Mouse (Mus musculus) ES-E14 (cell line): ENCODE measurements around the gene Slc39a9. TPM values are rescaled to one million over a fixed set of nuclear protein-coding genes. Genes with fewer than 3 reads are reported as not detected.
A peak's percentile ranks its signal among the peaks of the same experiment; 100 is the strongest.

Experiments used
- DNase-seq: peaks from one replicate; pipeline ENCODE4 v3.0.0-alpha.2; 2013; ENCODE audit warnings: low read depth, low spot score
- H3K27ac ChIP-seq: 2 replicates; pipeline ENCODE4 v1.5.1; 2012; ENCODE audit warnings: low read depth, mild to moderate bottlenecking, low read length, moderate library complexity, mixed read lengths; ENCODE audit not compliant: poor library complexity, insufficient read depth, severe bottlenecking
- H3K36me3 ChIP-seq: 2 replicates; pipeline ENCODE4 v1.6.1; 2012; ENCODE audit warnings: mild to moderate bottlenecking, low read length, moderate library complexity, mixed read lengths; ENCODE audit not compliant: control insufficient read depth, poor library complexity, insufficient read depth, severe bottlenecking
- H3K4me1 ChIP-seq, 2 experiments: fragments of 150-350 bp in 1 of 2; sonication (generic) in 1 of 2; 2 replicates each; pipeline ENCODE4 v1.6.1; 2012; ENCODE audit warnings: low read length in 2 of 2, mild to moderate bottlenecking in 1 of 2, mixed read lengths in 1 of 2; ENCODE audit not compliant: control insufficient read depth in 2 of 2, insufficient read depth in 2 of 2, poor library complexity in 1 of 2
- H3K4me3 ChIP-seq, 2 experiments: fragments of 150-350 bp in 1 of 2; sonication (generic) in 1 of 2; 2 replicates each; pipeline ENCODE4 v1.5.1; 2012; ENCODE audit warnings: low read length in 2 of 2, low read depth in 1 of 2, mild to moderate bottlenecking in 1 of 2, mixed read lengths in 1 of 2; ENCODE audit not compliant: insufficient read depth in 1 of 2, poor library complexity in 1 of 2, severe bottlenecking in 1 of 2
- H3K9ac ChIP-seq: 2 replicates; pipeline ENCODE4 v1.6.1; 2012; ENCODE audit warnings: low read depth, mild to moderate bottlenecking, low read length, mixed read lengths; ENCODE audit not compliant: poor library complexity, insufficient read depth, severe bottlenecking
- H3K9me3 ChIP-seq: fragments of 150-350 bp; sonication (generic); 2 replicates; pipeline ENCODE4 v1.6.1; 2012; ENCODE audit warnings: low read depth, mild to moderate bottlenecking, low read length; ENCODE audit not compliant: control insufficient read depth, insufficient read depth
- CHD2 ChIP-seq: IDR thresholded peaks from 2 replicates; pipeline ENCODE4 v1.6.1; 2014; ENCODE audit warnings: mild to moderate bottlenecking, low read depth, low read length, inconsistent platforms
- HCFC1 ChIP-seq: IDR thresholded peaks from 2 replicates; pipeline ENCODE4 v1.6.1; 2012; ENCODE audit warnings: low read length, inconsistent platforms, borderline replicate concordance; ENCODE audit not compliant: insufficient read depth
- MAFK ChIP-seq: IDR thresholded peaks from 2 replicates; pipeline ENCODE4 v1.6.1; 2014; ENCODE audit warnings: mild to moderate bottlenecking, low read depth, low read length, inconsistent platforms; ENCODE audit not compliant: insufficient read depth
- ZC3H11A ChIP-seq: IDR thresholded peaks from 2 replicates; pipeline ENCODE4 v1.6.1; 2012; ENCODE audit warnings: low read depth, mild to moderate bottlenecking, inconsistent platforms, low read length, borderline replicate concordance
- ZNF384 ChIP-seq: IDR thresholded peaks from 2 replicates; pipeline ENCODE4 v1.6.1; 2012; ENCODE audit warnings: low read depth, low read length, inconsistent platforms
- in situ Hi-C, 2 experiments: fragments of 600-800 bp; cut with MboI; formaldehyde crosslinking; loops; one replicate each; pipeline ENCODE4 v1.15.1; 2025; ENCODE audit warnings: low sequenced_read_pairs in 2 of 2, inconsistent platforms in 1 of 2; ENCODE audit not compliant: unreplicated experiment in 2 of 2
- total RNA-seq: library from RNA; depleted of rRNA; stranded (reverse); fragments of 300-350 nt; gene quantifications from 2 replicates; pipeline ENCODE4 v1.2.3, GENCODE M21; 2012; rRNA removed

The Slc39a9 gene
- 21.7 and 25.7 TPM in 2 replicates for total RNA-seq

- TF ChIP-seq HCFC1 (peak; percentile 94), MAFK (no peak), CHD2 (peak; percentile 99), ZNF384 (peak; percentile 87), ZC3H11A (no peak)
- Histone ChIP-seq H3K27ac (peak within 1 kb of the TSS; percentile 87), H3K4me3 (peak within 1 kb of the TSS; percentile 66 to 91), H3K9ac (peak within 1 kb of the TSS; percentile 98), H3K4me1 (peaks cover 6 to 7% of the 10 kb centered on the region in 2 experiments; a peak in 3 of 4 replicates), H3K36me3 (peaks cover 17% of the 10 kb centered on the region), H3K9me3 (no peaks in the 10 kb centered on the region)
- DNase-seq, result peak; percentile 88
- in situ Hi-C loops, result no loop called here
Measured at GRCm38 (mm10) chr12:80643693-80644505, at the start of gene Slc39a9, which contains the start of gene Erh. TSS of gene Slc39a9 (plus strand) at chr12:80643883. TSS of gene Erh (minus strand) at chr12:80644341.

- Histone ChIP-seq H3K4me3 (no peak overlapping the region), H3K36me3 (no peaks in the 10 kb centered on the region), H3K27ac (no peak overlapping the region), H3K4me1 (peaks cover 0 to 6% of the 10 kb centered on the region in 2 experiments; a peak in 1 of 4 replicates), H3K9ac (no peak overlapping the region), H3K9me3 (no peaks in the 10 kb centered on the region)
- in situ Hi-C loops, result no loop called here
- TF ChIP-seq MAFK (no peak), ZC3H11A (no peak), CHD2 (no peak), HCFC1 (no peak), ZNF384 (no peak)
- DNase-seq, result no peak
Measured at GRCm38 (mm10) chr12:80594141-80594540, 49.5 kb upstream of the Slc39a9 start.

GRCm38 (mm10) chr12:80594781-80595180 is 48.9 kb upstream of the Slc39a9 start:
- no peaks in the 10 kb centered on the region for H3K9me3 ChIP-seq
- TF ChIP-seq CHD2 (no peak), ZNF384 (no peak), ZC3H11A (no peak), HCFC1 (no peak), MAFK (no peak)
- H3K9ac ChIP-seq, result no peak overlapping the region
- peaks cover 0 to 6% of the 10 kb centered on the region in 2 experiments; a peak in 1 of 4 replicates for H3K4me1 ChIP-seq
- no peak overlapping the region for H3K27ac ChIP-seq
- DNase-seq, result no peak
- no peaks in the 10 kb centered on the region for H3K36me3 ChIP-seq
- H3K4me3 ChIP-seq, result no peak overlapping the region
- in situ Hi-C loops, result no loop called here

DNA sequence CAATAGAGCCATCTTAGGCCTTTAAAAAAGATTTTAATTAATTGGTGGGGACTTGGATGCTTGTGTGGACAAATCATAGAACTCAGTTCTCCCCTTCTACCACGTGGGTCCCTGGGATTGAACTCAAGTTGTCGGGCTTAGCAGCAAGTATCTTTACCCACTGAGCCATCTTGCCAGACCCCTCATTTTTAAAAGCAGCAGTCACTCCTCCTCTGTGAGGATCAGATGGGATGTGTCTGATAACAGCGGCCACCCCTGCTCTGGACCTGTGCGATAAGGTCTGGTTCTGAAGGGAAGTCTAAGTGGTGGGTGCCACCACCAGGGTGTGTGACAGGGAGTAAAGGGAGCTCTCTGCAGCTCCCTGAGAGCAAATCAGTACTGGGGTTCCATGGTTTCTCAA is 48.1 kb upstream of the Slc39a9 start:
- no peak overlapping the region for H3K4me3 ChIP-seq
- no peaks in the 10 kb centered on the region for H3K9me3 ChIP-seq
- H3K36me3 ChIP-seq, result no peaks in the 10 kb centered on the region
- peaks cover 0 to 6% of the 10 kb centered on the region in 2 experiments; a peak in 1 of 4 replicates for H3K4me1 ChIP-seq
- in situ Hi-C loops, result no loop called here
- DNase-seq, result no peak
- no peak overlapping the region for H3K9ac ChIP-seq
- TF ChIP-seq HCFC1, result no peak
- no peak for TF ChIP-seq ZC3H11A
- no peak for TF ChIP-seq MAFK
- TF ChIP-seq CHD2, result no peak
- TF ChIP-seq ZNF384, result no peak
- H3K27ac ChIP-seq, result no peak overlapping the region
